Mouse (Mus musculus) CH12.LX (cell line): ENCODE data around the gene Armh1. TPM values are rescaled to one million over a fixed set of nuclear protein-coding genes. Genes with fewer than 3 reads are reported as not detected.

Experiments used
- DNase-seq: peaks from one replicate; pipeline ENCODE4 v3.0.0-alpha.2; 2013; ENCODE audit errors: extremely low read depth
- H3K27ac ChIP-seq: 2 replicates; pipeline ENCODE4 v1.5.1; 2012; ENCODE audit warnings: low read depth, mild to moderate bottlenecking, control low read depth, moderate library complexity; ENCODE audit not compliant: insufficient read depth
- H3K27me3 ChIP-seq: replicated peaks from 2 replicates; pipeline ENCODE3; 2012; ENCODE audit warnings: inconsistent platforms
- H3K36me3 ChIP-seq, 2 experiments: replicated peaks in 1 of 2; 2 replicates each; pipeline versions ENCODE3 to v1.6.1; 2012; ENCODE audit warnings: inconsistent platforms in 1 of 2, low read length in 1 of 2, mild to moderate bottlenecking in 1 of 2, mixed read lengths in 1 of 2, moderate library complexity in 1 of 2; ENCODE audit not compliant: control insufficient read depth in 1 of 2, insufficient read depth in 1 of 2
- H3K4me1 ChIP-seq, 2 experiments: 2 replicates each; pipeline ENCODE4 v1.6.1; 2012; ENCODE audit warnings: inconsistent platforms in 1 of 2, moderate library complexity in 1 of 2; ENCODE audit not compliant: insufficient read depth in 2 of 2, control insufficient read depth in 1 of 2
- H3K4me2 ChIP-seq: 2 replicates; pipeline ENCODE4 v1.6.1; 2012; ENCODE audit warnings: low read depth, mild to moderate bottlenecking, control low read depth; ENCODE audit not compliant: poor library complexity, insufficient read depth, severe bottlenecking
- H3K4me3 ChIP-seq, 3 experiments: fragments of 150-350 bp in 1 of 3; sonication (generic) in 1 of 3; replicated peaks in 1 of 3; 2 replicates each; pipeline versions ENCODE3 to v1.5.1; 2011 to 2012; ENCODE audit warnings: low read depth in 2 of 3, low read length in 2 of 3, mild to moderate bottlenecking in 2 of 3, moderate library complexity in 2 of 3, control low read depth in 1 of 3, improper control_type of control experiment in 1 of 3, inconsistent platforms in 1 of 3, mixed read lengths in 1 of 3; ENCODE audit not compliant: poor library complexity in 1 of 3
- H3K79me2 ChIP-seq: replicated peaks from 2 replicates; pipeline ENCODE4 v1.6.1; 2012; ENCODE audit warnings: mild to moderate bottlenecking, moderate library complexity; ENCODE audit not compliant: control insufficient read depth, poor library complexity, insufficient read depth, severe bottlenecking; ENCODE audit errors: extremely low read depth
- H3K9ac ChIP-seq: 2 replicates; pipeline ENCODE4 v1.6.1; 2012; ENCODE audit warnings: low read depth, mild to moderate bottlenecking, control low read depth, moderate library complexity; ENCODE audit not compliant: insufficient read depth
- H3K9me3 ChIP-seq: replicated peaks from 2 replicates; pipeline ENCODE3; 2012; ENCODE audit warnings: low read length, inconsistent platforms, mixed read lengths
- CHD2 ChIP-seq: IDR thresholded peaks from 2 replicates; pipeline ENCODE4 v1.6.1; 2011; ENCODE audit warnings: low read length, improper control_type of control experiment
- CTCF ChIP-seq, 2 experiments: IDR thresholded peaks in 1 of 2; conservative IDR thresholded peaks in 1 of 2; 2 replicates each; pipeline ENCODE4 v1.5.1; 2011 to 2012; ENCODE audit warnings: low read depth in 2 of 2, low read length in 2 of 2, improper control_type of control experiment in 1 of 2, inconsistent platforms in 1 of 2, mild to moderate bottlenecking in 1 of 2, moderate library complexity in 1 of 2
- E2F4 ChIP-seq: IDR thresholded peaks from 2 replicates; pipeline ENCODE4 v1.6.1; 2011; ENCODE audit warnings: low read depth, low read length, improper control_type of control experiment; ENCODE audit not compliant: insufficient replicate concordance
- ELF1 ChIP-seq: IDR thresholded peaks from 2 replicates; pipeline ENCODE4 v1.6.1; 2014; ENCODE audit warnings: low read depth, mild to moderate bottlenecking, inconsistent platforms, low read length, improper control_type of control experiment
- EP300 ChIP-seq: IDR thresholded peaks from 2 replicates; pipeline ENCODE4 v1.6.1; 2011; ENCODE audit warnings: low read length, improper control_type of control experiment
- ETS1 ChIP-seq: conservative IDR thresholded peaks from 2 replicates; pipeline ENCODE4 v1.6.1; 2012; ENCODE audit warnings: low read depth, mild to moderate bottlenecking, inconsistent platforms, low read length, improper control_type of control experiment, moderate library complexity
- HCFC1 ChIP-seq: IDR thresholded peaks from 2 replicates; pipeline ENCODE4 v1.6.1; 2012; ENCODE audit warnings: low read depth, mild to moderate bottlenecking, inconsistent platforms, low read length, improper control_type of control experiment
- KAT2A ChIP-seq: IDR thresholded peaks from 2 replicates; pipeline ENCODE4 v1.6.1; 2012; ENCODE audit warnings: low read length, improper control_type of control experiment, inconsistent platforms; ENCODE audit not compliant: insufficient replicate concordance
- MAFK ChIP-seq: IDR thresholded peaks from 2 replicates; pipeline ENCODE4 v1.6.1; 2011; ENCODE audit warnings: low read length, improper control_type of control experiment; ENCODE audit not compliant: insufficient replicate concordance
- NELFE ChIP-seq: IDR thresholded peaks from 2 replicates; pipeline ENCODE4 v1.6.1; 2011; ENCODE audit warnings: low read depth, low read length, improper control_type of control experiment
- NRF1 ChIP-seq: IDR thresholded peaks from 2 replicates; pipeline ENCODE4 v1.6.1; 2014; ENCODE audit warnings: low read depth, mild to moderate bottlenecking, inconsistent platforms, low read length, improper control_type of control experiment, moderate library complexity
- PAX5 ChIP-seq: IDR thresholded peaks from 2 replicates; pipeline ENCODE4 v1.6.1; 2012; ENCODE audit warnings: low read length, inconsistent platforms, mixed read lengths
- POLR2A ChIP-seq: IDR thresholded peaks from 2 replicates; pipeline ENCODE4 v1.6.1; 2011; ENCODE audit warnings: low read depth, mild to moderate bottlenecking, improper control_type of control experiment, low read length
- TBP ChIP-seq: conservative IDR thresholded peaks from 2 replicates; pipeline ENCODE4 v1.6.1; 2011; ENCODE audit warnings: low read depth, low read length, improper control_type of control experiment
- USF2 ChIP-seq: conservative IDR thresholded peaks from 2 replicates; pipeline ENCODE4 v1.6.1; 2011; ENCODE audit warnings: low read depth, low read length, improper control_type of control experiment
- ZC3H11A ChIP-seq: IDR thresholded peaks from 2 replicates; pipeline ENCODE4 v1.6.1; 2012; ENCODE audit warnings: low read depth, mild to moderate bottlenecking, inconsistent platforms, low read length, improper control_type of control experiment
- ZNF384 ChIP-seq: IDR thresholded peaks from 2 replicates; pipeline ENCODE4 v1.6.1; 2012; ENCODE audit warnings: low read depth, low read length, improper control_type of control experiment, inconsistent platforms
- dilution Hi-C: fragments of 300-500 bp; cut with MboI; formaldehyde crosslinking; loops from 2 replicates; pipeline ENCODE4 v1.14.3; 2020; ENCODE audit warnings: low sequenced_read_pairs; ENCODE audit not compliant: extremely low pct_unique_long_range_greater_than_20kb, extremely low pct_ligation_motif_present
- in situ Hi-C: fragments of 300-500 bp; cut with MboI; formaldehyde crosslinking; loops from 3 replicates; pipeline ENCODE4 v1.14.3; 2019; ENCODE audit warnings: low sequenced_read_pairs, low pct_ligation_motif_present, low pct_unique_long_range_greater_than_20kb, mixed read lengths
- polyA plus RNA-seq: library from polyadenylated mRNA; unstranded; fragments of >175 nt; gene quantifications from 2 replicates; pipeline ENCODE4 v1.2.1, GENCODE M21; 2012; ENCODE audit warnings: low read depth; ENCODE audit not compliant: insufficient read length
- total RNA-seq, 2 experiments: library from RNA; depleted of rRNA; stranded (reverse); fragments of 300-350 nt in 1 of 2; fragments of >200 nt in 1 of 2; gene quantifications; 2 replicates each; pipeline ENCODE4 v1.2.3; 2012 to 2014

The Armh1 gene
- total and polyA plus RNA-seq, 3 experiments, result not detected

GRCm38 (mm10) chr4:117281090-117281845 is 29.3 kb upstream of the Armh1 start:
- no peak for DNase-seq
- peaks cover 11 to 37% of the 10 kb centered on the region in 2 experiments for H3K4me1 ChIP-seq
- dilution Hi-C loops (no loop called here), in situ Hi-C loops (no loop called here)
- H3K4me2 ChIP-seq, result no peak overlapping the region
- no peak for TF ChIP-seq POLR2A
- TF ChIP-seq EP300, result no peak
- no peak for TF ChIP-seq KAT2A
- TF ChIP-seq USF2, result no peak
- TF ChIP-seq TBP, result no peak
- no peak for TF ChIP-seq NRF1
- no peak overlapping the region for H3K4me3 ChIP-seq
- no peak overlapping the region for H3K9ac ChIP-seq
- H3K36me3 ChIP-seq, result peaks cover 81 to 100% of the 10 kb centered on the region in 2 experiments
- no peaks in the 10 kb centered on the region for H3K27me3 ChIP-seq
- H3K79me2 ChIP-seq, result no peaks in the 10 kb centered on the region
- no peak overlapping the region for H3K27ac ChIP-seq
- H3K9me3 ChIP-seq, result peaks cover 11% of the 10 kb centered on the region

GRCm38 (mm10) chr4:117280397-117280930 is 28.5 kb upstream of the Armh1 start:
- TF ChIP-seq ZNF384 (no peak), ZC3H11A (no peak), KAT2A (no peak), NELFE (no peak), CHD2 (no peak), TBP (no peak), NRF1 (no peak), ELF1 (no peak), E2F4 (no peak), MAFK (no peak), CTCF (conservative IDR thresholded peaks at IDR 0.05 in 1 of 2, IDR thresholded peaks at IDR 0.05 in 1 of 2; ENCODE audit: low read depth in 2 of 2, low read length in 2 of 2) (no peak), ETS1 (no peak), PAX5 (no peak), HCFC1 (no peak), EP300 (no peak)
- dilution Hi-C loops, result no loop called here

More at GRCm38 (mm10) chr4:117280397-117280930, 28.5 kb upstream of the Armh1 start:
- no peak overlapping the region for H3K9ac ChIP-seq
- in situ Hi-C loops, result no loop called here
- no peak overlapping the region for H3K4me2 ChIP-seq
- H3K36me3 ChIP-seq, result peaks cover 82 to 100% of the 10 kb centered on the region in 2 experiments
- H3K4me3 ChIP-seq, result no peak overlapping the region
- H3K79me2 ChIP-seq, result no peaks in the 10 kb centered on the region
- no peak overlapping the region for H3K27ac ChIP-seq
- H3K9me3 ChIP-seq, result peaks cover 19% of the 10 kb centered on the region
- no peaks in the 10 kb centered on the region for H3K27me3 ChIP-seq
- DNase-seq, result no peak
- peaks cover 11 to 33% of the 10 kb centered on the region in 2 experiments for H3K4me1 ChIP-seq
